Mouse (Mus musculus) embryonic fibroblast, embryonic 13.5 days (primary cell): ENCODE data around the gene Fam184a.

ENCODE experiments used
- CTCF ChIP-seq: IDR thresholded peaks from 2 replicates; pipeline ENCODE4 v1.5.1; 2011; ENCODE audit warnings: mild to moderate bottlenecking, control low read depth, low read length, moderate library complexity, borderline replicate concordance; ENCODE audit not compliant: insufficient read depth
- POLR2A ChIP-seq: IDR thresholded peaks from 2 replicates; pipeline ENCODE4 v1.6.1; 2011; ENCODE audit warnings: low read depth, mild to moderate bottlenecking, control low read depth, low read length, moderate library complexity

DNA sequence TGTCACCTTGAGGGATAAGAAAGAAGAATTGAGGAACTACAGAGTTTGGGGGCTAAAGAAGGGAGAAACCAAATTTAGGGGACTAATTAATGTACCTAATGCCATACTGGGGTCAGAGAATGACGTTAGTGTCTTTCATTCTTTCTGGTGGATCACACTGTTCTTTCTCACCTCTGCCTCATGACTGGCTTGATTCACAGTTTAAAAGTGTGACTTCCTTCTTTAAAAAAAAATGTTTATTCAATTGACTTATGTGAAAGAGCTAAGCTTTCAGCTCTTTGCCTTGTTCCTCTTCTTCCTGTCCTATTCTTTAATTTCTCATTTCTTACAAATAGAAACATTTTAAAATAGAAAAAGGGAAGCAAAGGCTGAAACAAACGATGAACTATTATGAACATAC is 20.6 kb upstream of the Fam184a start:
- TF ChIP-seq CTCF, result no peak
- no peak for TF ChIP-seq POLR2A
